Mouse (Mus musculus): ENCODE results near the gene Tmem234.

Gene Tmem234

GRCm38 (mm10) chr4:129622120-129622802, 21.8 kb downstream of the Tmem234 start:
- DNase-seq (ENCODE audit: low spot score in 2 of 2): no peak

GRCm38 (mm10) chr4:129622803-129623535, 22.5 kb downstream of the Tmem234 start:
- DNase-seq (ENCODE audit: low spot score in 2 of 2): no peak

DNA sequence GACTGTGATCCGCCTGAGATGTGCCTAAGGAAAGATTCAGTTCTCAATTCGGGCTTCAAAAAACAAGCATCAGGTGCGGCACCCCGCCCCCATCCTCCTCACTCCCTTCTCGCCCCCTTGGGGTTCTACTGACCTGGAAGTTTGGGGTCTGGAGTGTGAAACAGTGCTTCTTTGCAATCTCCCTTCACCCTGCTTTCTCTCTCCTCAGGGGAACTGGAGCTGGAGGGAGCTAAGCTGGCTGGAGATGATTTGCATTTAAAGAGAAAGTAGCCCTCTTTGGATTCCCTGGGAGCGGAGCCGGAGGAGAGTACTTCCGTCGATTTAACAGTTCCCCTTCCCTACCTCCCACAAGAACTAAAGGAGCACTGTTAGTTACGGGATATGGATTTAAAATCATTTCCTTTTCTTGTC, 23.2 kb downstream of the Tmem234 start, which contains the start of gene Ccdc28b:
Gene Ccdc28b (minus strand): TSS at position 267 of the 411 bp plus-strand sequence.
- no peak for DNase-seq (ENCODE audit: low spot score in 2 of 2)

DNA sequence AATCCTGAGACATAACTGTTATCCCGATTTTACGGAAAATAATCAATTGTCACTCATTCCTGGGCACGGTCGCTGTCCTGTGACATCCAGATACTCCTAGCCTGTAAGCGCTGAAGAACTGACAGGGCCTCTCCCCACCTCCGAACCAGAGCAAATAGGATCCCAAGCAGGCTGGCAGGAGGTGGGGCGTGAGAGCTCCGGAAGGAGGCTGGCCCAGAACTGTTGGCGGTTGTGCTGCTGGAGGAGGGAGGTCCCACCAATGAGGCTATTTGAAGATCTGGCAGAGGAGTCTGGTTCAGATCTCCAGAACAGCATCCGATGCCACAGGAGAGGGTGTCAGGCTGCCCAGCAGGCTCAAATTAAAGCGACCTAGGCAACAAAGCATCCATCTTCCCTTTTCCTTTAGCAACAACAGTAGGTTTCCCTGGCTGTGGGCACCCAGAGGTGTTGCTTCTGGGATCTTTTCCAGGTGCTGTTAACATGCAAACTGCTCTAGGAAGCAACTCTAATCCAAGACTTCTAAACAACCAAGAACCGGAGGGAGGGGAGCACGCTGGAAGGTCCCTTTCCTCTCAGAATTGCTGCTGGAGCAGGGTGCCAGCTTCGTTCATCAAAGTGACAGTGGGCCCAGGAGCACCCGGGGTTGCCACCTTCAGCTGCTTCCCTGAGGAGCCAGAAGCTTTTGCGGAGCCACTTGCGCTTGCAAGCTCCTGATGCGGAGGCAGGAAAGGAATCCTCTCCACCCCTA, 24.0 kb downstream of the Tmem234 start:
- peak; percentile 83 to 85 for DNase-seq (ENCODE audit: low spot score in 2 of 2)

DNA sequence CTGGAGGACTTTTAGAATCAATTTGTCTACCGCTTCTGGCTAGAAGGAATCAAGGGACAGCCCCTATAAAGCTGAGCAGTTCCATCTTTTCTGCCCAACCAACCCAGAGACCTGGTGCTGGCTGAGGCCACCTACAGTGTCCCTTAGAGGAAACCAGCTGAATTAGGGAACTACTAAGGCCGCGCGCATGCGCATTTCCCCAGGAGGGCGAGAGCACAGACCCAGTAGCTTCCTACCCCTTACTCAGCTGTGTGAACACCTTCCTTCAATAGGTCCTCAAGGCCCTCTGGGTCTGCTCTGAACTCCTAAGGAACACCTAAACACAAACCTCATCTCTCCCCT, 24.5 kb downstream of the Tmem234 start:
- peak; percentile 77 to 89 for DNase-seq (ENCODE audit: low spot score in 2 of 2)

GRCm38 (mm10) chr4:129625496-129625895, 25.0 kb downstream of the Tmem234 start:
- DNase-seq (ENCODE audit: low spot score in 2 of 2): no peak

- DNase-seq (ENCODE audit: low spot score in 2 of 2): no peak
Measured at GRCm38 (mm10) chr4:129626035-129626434, 25.6 kb downstream of the Tmem234 start.

- no peak for DNase-seq (ENCODE audit: low spot score in 2 of 2)
Measured at GRCm38 (mm10) chr4:129630944-129631343, 30.5 kb downstream of the Tmem234 start.

DNA sequence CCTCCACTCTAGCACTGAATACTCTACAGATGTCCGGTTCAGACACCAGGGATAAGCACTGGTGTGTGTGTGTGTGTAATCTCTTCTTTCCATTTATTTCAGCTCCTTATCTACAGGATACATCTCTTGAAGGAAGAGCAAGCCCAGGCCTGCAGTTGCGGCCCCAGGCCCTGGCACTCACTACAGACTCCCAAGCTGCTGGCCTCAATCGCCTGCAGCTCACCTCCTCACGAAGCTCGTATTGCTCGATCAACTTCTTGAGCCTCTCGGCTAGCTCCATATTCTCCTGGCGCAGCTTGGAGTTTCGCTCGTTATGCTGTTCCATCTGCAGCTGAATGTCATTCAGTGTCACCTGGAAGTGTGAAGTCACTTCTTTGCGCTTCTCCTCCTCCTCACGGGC, 31.4 kb downstream of the Tmem234 start:
- DNase-seq (ENCODE audit: low spot score in 2 of 2): no peak

DNA sequence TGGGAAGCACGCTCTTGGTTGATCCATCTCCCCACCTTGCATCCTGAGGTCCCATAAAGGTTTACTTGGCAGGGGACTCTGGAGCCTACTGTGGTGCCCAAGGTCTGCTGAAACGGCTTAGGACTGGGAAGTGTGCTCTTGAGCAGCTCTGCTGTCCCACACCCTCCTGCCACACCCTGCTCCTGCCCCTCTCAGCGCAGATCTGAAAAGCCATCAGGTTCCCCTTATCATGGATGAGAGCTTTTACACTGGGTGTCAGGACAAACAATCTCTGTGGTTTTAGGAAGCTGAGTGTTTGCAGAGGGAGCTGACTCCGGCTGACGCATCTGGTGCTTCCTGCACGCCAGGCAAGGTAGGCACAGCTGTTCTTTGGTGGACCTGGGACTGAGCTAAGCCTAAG, 33.4 kb downstream of the Tmem234 start:
- no peak for DNase-seq (ENCODE audit: low spot score in 2 of 2)

GRCm38 (mm10) chr4:129639221-129639620, 38.8 kb downstream of the Tmem234 start:
- no peak for DNase-seq (ENCODE audit: low spot score in 2 of 2)

DNA sequence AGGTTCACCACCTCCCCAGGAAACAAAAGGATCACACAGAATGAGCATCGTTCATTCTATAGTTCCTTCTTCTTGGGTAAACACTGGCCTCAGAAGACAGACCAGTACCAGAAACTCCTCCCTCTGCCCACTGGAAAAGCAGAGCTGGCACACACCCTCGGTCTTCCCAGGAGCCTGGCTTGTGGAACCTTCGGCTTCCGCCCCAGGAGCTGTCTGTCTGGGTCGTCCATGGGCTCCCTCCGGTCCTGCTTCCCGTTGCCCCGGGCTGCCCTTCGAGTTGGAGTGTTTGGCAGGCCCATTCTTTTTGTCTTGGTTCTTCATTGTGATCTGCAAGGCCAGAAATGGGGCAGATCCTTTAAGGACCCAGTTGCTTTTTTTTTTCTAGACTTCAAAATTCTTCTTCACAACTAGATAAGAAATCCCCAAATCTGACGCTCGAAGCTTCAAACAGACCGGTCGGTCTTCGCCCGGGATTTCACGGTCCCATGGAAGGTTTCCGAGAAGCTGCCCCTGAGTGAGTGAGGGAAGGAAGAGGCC, 39.7 kb downstream of the Tmem234 start:
- DNase-seq (ENCODE audit: low spot score in 2 of 2): no peak

- DNase-seq (ENCODE audit: low spot score in 2 of 2): peak; percentile 96 to 97
Measured at GRCm38 (mm10) chr4:129640638-129641467, 40.4 kb downstream of the Tmem234 start, which contains the start of gene Txlna. Txlna (minus strand) TSS chr4:129641065.

DNA sequence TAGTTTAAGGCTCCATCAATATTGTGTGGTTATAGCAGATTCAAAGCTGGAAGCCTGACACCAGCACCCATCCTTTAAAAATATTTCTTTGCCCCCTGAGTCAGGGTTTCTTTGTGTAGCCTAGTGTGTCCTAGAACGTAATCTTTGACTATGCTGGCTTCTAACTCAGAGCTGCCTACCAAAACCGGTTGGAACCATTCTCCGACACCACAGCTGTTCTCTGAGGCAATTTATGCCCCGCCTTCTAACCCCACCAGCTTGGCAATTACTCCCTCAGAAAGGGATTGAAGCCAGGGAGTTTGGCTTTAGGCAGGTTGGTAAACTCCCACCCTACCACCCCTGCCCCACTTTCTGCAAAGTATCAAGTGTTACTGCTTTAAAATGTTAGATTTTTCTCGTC, 41.3 kb downstream of the Tmem234 start:
- DNase-seq (ENCODE audit: low spot score in 2 of 2): no peak

- DNase-seq (ENCODE audit: low spot score in 2 of 2): no peak
Measured at GRCm38 (mm10) chr4:129645204-129645603, 44.7 kb downstream of the Tmem234 start.

DNA sequence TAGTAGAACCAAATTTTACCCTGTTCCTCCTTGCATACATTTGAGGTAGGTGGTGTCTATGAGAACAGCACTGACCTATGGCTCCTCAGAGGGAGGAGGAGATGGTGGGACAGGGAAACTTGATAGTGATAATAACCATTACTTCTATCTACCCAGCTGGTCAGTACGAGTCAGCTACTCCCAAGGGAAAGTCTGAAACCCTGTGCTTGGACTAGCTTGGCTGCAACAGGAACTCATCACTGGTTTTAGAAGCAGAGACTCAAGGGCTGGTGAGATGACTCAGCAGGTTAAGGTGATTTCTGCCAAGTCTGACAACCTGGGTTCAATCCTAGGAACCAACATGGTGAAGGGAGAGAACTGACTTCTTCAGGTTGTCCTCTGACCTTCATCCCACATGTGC, 48.2 kb downstream of the Tmem234 start:
- DNase-seq (ENCODE audit: low spot score in 2 of 2): no peak

GRCm38 (mm10) chr4:129650359-129650758, 49.9 kb downstream of the Tmem234 start:
- DNase-seq (ENCODE audit: low spot score in 2 of 2): no peak

- no peak for DNase-seq (ENCODE audit: low spot score in 2 of 2)
Measured at GRCm38 (mm10) chr4:129654770-129655169, 54.3 kb downstream of the Tmem234 start.

DNA sequence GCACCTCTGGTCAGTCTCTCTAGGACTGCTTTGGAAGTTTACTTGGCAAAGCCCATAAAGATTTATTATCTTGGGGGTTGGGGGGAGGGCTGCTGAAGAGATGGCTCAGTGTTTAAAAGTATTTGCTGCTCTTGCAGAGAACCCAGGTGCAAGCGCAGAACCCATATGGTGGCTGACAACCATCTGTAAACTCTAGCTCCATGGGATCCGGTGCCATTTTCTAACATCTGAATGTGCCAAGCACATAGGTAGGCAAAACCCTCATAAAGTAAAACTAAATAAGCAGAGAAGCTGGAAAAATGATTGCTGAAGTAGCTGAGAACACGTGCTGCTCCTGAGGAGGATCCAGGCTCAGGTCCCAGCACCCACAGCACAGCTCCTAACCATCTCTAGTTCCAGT, 61.1 kb downstream of the Tmem234 start:
- no peak for DNase-seq (ENCODE audit: low spot score in 2 of 2)

- no peak for DNase-seq (ENCODE audit: low spot score in 2 of 2)
Measured at GRCm38 (mm10) chr4:129662255-129662813, 61.9 kb downstream of the Tmem234 start.

- DNase-seq (ENCODE audit: low spot score in 2 of 2): peak; percentile 58 to 76
Measured at GRCm38 (mm10) chr4:129671491-129672082, 71.1 kb downstream of the Tmem234 start.
